Mouse (Mus musculus) bone marrow macrophage, adult 2 months (primary cell): ENCODE results near the gene Olfr458.

Experiments used
- CTCF ChIP-seq: IDR thresholded peaks from 2 replicates; pipeline ENCODE4 v1.5.1; 2012; ENCODE audit warnings: low read depth, mild to moderate bottlenecking, low read length, moderate library complexity
- POLR2A ChIP-seq: IDR thresholded peaks from 2 replicates; pipeline ENCODE4 v1.6.1; 2012; ENCODE audit warnings: mild to moderate bottlenecking, low read depth, low read length, borderline replicate concordance

DNA sequence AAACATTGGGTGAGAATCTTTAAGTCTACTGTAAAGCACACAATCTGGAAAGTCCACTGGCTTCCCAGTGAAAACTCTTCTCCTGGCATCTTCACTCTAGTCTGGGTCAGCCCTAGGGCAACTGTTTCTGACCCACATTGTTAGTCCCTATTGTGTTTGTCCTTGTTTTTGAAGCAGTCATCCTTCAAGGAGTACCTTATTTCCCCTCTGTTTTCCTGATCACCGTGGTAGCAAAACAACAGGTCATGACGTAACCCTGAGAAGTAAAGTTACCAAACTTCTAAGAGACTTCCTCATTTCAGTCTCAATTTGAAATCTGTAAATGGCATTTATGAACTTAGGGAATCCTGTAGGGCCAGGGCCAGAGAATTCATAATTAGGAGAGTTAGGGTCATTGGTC is 43.6 kb downstream of the Olfr458 start:
- TF ChIP-seq CTCF (no peak), POLR2A (no peak)
